ENCODE assay signal across 27 mouse cellular contexts in the genomic region with DNA sequence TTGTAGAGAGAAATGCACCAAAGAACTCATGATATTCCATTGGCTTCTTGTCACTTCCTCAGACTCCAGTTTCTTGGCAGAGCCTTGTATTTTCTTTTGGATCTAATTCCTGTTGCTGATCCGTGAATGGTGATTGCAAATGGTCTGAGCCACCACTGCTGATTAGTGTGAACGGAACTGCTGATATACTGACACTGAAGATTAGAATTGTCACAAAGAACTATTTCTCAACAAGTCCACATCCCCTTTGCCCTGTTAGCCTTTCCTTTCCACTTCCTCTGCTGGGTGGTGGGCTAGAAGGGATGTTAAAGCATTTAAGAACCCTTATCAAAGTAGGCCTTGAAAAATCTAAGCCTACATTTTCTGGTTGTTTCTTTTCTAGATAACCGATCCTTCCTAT.
"Had no signal": no experiment of that assay in that cellular context is flagged by ENCODE, and none has a peak within 500 bp of the region (broad histone marks: within the 10 kb centered on the region; RNA-seq: fewer than 3 reads in every experiment).

No protein-coding gene starts in this region.

- H3K4me1 ChIP-seq: heart, embryonic 13.5 days; hindbrain, embryonic 10.5 days; hindbrain, embryonic 12.5 days; intestine, embryonic 15.5 days; limb, embryonic 10.5 days; limb, embryonic 12.5 days; liver, embryonic 13.5 days; liver, embryonic 15.5 days had no signal

- H3K4me2 ChIP-seq: heart, embryonic 13.5 days; hindbrain, embryonic 12.5 days; hindbrain, embryonic 14.5 days; intestine, embryonic 15.5 days; limb, embryonic 12.5 days; liver, embryonic 11.5 days; liver, embryonic 13.5 days; liver, embryonic 15.5 days had no signal

- ATAC-seq: hindbrain, embryonic 16.5 days; inflammation-experienced regulatory T-cells, adult 6 months; intestine, embryonic 15.5 days; intestine, postnatal 0 days; liver, postnatal 0 days had no signal

- H3K27ac ChIP-seq: gastrocnemius, adult 2 months; heart, embryonic 13.5 days; hindbrain, embryonic 10.5 days; hindbrain, embryonic 12.5 days; hindbrain, embryonic 14.5 days; intestine, embryonic 15.5 days; layer of hippocampus, adult 2 months; left cerebral cortex, adult 2 months; limb, embryonic 10.5 days; limb, embryonic 12.5 days; liver, embryonic 13.5 days; liver, embryonic 15.5 days had no signal

- H3K36me3 ChIP-seq: heart, embryonic 13.5 days; hindbrain, embryonic 10.5 days; hindbrain, embryonic 12.5 days; intestine, embryonic 15.5 days; limb, embryonic 10.5 days; limb, embryonic 12.5 days; liver, embryonic 13.5 days; liver, embryonic 15.5 days had no signal

- H3K9ac ChIP-seq: heart, embryonic 13.5 days; hindbrain, embryonic 12.5 days; hindbrain, embryonic 14.5 days; intestine, embryonic 15.5 days; limb, embryonic 12.5 days; liver, embryonic 13.5 days; liver, embryonic 15.5 days; liver, postnatal 0 days had no signal

- H3K27me3 ChIP-seq: heart, embryonic 13.5 days; hindbrain, embryonic 12.5 days; intestine, embryonic 15.5 days; limb, embryonic 12.5 days; liver, embryonic 13.5 days; liver, embryonic 15.5 days had no signal

- DNase-seq: gastrocnemius, adult 2 months; gastrocnemius, postnatal 10 days; gastrocnemius, postnatal 25 days; heart, postnatal 14 days; heart, postnatal 4 days; kidney, adult 18-20 months; kidney, adult 8-10 months; kidney, postnatal 10 days; kidney, postnatal 25 days; kidney, postnatal 4 days; liver; liver, embryonic 13.5 days; liver, postnatal 0 days had no signal

- H3K4me3 ChIP-seq: gastrocnemius, adult 2 months; heart, embryonic 13.5 days; hindbrain, embryonic 10.5 days; hindbrain, embryonic 12.5 days; intestine, embryonic 15.5 days; layer of hippocampus, adult 2 months; left cerebral cortex, adult 2 months; limb, embryonic 10.5 days; limb, embryonic 12.5 days; liver, embryonic 13.5 days; liver, embryonic 15.5 days had no signal

- H3K9me3 ChIP-seq: hindbrain, embryonic 10.5 days; hindbrain, embryonic 12.5 days; intestine, embryonic 15.5 days; limb, embryonic 10.5 days; limb, embryonic 12.5 days; liver, embryonic 13.5 days; liver, embryonic 15.5 days had no signal
